Mouse (Mus musculus): ENCODE results near the gene Mrps34.
A peak's percentile ranks its signal among the peaks of the same experiment; 100 is the strongest.
"Not testable (repeated sequence)": the region's sequence is repeated elsewhere in the genome, so short reads cannot be mapped to it uniquely, and the experiment has no call there.

Mrps34 gene

GRCm38 (mm10) chr17:24899153-24899552 lies 4.2 kb downstream of the Mrps34 start:
- no peak for DNase-seq (ENCODE audit: low read depth, low spot score)

GRCm38 (mm10) chr17:24900014-24900413 lies 5.1 kb downstream of the Mrps34 start:
- no peak for DNase-seq (ENCODE audit: low read depth, low spot score)

DNA sequence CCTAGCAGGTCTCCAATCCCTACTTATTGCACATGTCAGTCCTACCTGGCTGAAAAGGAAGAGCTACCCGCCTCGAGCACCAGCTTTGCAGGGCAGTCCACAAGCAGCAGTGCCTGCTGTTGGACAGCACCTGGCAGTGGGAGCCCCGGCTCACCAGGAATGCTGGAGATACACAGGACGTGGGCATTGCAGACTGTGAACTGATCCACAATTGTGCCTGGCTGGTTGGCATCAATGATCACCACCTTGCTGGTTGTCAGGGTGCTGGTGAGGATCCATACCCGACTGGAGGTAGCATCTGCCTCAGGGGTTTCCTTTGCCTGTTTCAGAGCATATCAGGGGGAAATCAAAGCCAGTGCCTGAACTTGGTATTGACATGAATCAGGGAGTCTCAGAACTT lies 7.2 kb downstream of the Mrps34 start:
- DNase-seq (ENCODE audit: low read depth, low spot score): no peak

DNA sequence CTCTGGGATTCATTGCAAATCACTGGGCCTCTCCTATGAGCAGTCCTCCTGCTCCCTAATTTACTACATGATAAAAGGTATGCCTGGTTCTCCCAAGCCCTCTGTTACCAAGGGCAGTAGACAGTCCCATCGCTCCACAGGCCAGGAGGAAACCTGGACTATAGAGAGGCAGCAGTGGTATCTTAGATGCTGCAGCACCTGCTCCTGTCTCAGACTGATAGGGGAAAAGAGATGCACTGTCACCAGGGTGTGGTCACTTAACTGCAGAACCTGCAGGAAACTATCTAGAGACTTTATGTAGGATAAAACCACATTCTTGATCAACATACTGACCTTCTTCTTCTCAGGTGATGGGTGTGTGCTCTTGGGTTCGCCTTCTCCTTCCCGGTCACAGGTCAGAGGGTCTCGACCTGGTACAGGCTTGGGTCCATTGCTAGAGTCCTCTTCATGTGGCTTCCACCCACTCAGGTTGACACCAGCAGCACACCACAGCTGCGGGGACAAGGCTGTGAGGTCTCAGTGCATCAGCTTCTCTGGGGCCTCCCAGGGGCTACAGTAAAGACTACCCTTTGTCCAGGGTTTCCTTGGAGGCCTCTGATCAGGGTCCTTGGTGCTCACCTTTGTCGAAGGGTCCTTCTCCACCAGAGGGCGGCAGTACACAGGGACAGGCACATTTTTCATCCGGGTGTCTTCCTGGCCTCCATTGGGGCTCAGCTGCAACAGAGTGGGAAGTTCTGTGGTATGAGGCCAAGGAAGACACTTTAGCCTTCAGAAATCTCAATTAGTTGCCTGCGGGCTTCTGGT lies 8.0 kb downstream of the Mrps34 start:
- peak; percentile 73 for DNase-seq (ENCODE audit: low read depth, low spot score)

GRCm38 (mm10) chr17:24903767-24904166 lies 8.9 kb downstream of the Mrps34 start:
- DNase-seq (ENCODE audit: low read depth, low spot score): peak; percentile 37

- no peak for DNase-seq (ENCODE audit: low read depth, low spot score)
Measured at GRCm38 (mm10) chr17:24907591-24907990, 12.7 kb downstream of the Mrps34 start.

DNA sequence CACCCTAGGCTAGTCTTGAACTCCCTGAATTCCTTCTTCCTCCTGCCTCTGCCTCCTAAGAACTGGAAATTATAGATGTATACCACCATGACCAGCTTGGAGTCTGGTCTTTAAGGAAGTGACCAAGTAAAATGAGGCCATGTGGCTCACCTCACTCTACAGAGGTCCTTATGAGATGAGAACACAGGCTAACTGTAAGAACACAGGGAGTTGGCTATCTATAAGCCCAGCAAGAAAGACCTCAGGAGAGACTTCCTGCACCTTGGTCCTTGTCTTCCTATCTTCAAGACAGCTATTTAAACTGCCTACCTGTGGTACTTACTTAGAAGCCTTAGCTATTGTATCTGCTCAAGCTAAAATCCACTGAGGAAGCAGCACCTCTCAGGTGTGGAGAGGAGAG lies 19.1 kb downstream of the Mrps34 start:
- no peak for DNase-seq (ENCODE audit: low read depth, low spot score)

DNA sequence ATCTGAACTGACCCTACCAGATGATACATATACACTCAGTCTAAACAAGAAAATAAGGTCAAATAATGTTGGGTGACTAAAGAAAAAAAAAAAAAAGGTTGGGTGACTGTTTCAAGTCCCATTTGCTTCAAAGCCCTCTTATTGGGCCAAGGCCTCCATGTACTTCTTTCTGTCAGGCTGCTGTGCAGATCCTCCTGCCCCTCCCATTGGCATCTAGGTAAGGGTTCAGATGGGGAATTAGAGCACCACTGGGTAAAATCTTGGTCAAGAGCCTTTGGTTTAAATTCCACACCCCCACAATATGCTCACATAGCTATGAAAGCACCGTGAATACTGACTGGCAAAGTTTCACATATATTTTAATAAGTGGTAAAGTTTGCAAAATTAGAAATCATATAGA lies 28.3 kb downstream of the Mrps34 start:
- no peak for DNase-seq (ENCODE audit: low read depth, low spot score)

DNA sequence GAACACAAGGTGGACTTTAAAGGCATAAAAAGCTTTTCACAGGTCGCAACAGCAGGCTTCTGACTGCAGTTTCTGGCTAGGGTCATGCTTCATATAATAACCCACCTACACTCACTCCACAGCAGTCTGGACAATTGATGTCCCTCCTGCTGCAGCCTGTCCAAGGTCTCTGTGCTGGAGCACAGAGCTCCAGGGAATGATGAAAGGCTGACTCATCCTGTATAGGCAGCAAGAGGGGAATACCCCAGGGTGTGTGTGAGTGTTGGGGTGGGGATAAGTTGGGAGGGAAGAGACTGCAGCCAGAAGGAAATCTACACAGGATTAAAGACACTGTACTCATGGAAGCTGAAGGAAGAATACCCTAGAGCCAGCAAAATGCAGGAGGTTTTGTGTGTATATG lies 34.6 kb downstream of the Mrps34 start:
- peak; percentile 7 for DNase-seq (ENCODE audit: low read depth, low spot score)

DNA sequence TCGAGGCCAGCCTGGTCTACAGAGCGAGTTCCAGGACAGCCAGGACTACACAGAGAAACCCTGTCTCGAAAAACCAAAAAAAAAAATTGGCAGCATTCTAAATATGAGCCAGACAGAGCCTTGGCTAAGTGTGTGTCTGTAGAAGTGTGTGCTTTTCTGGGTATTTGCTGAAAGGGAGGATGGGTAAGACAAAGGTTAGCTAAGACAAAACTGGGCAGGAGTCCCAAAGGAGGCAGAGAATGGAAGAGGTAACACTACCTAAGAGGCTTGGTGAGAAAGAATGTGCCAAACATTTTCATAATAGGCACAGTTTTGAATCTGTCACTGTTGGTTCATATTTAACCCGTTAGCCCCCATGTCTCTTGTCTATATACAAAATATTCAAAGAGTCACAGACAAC lies 37.5 kb downstream of the Mrps34 start:
- DNase-seq (ENCODE audit: low read depth, low spot score): no peak

- DNase-seq (ENCODE audit: low read depth, low spot score): no peak
Measured at GRCm38 (mm10) chr17:24933163-24933562, 38.2 kb downstream of the Mrps34 start.

GRCm38 (mm10) chr17:24934926-24935325 lies 40.0 kb downstream of the Mrps34 start:
- no peak for DNase-seq (ENCODE audit: low read depth, low spot score)

DNA sequence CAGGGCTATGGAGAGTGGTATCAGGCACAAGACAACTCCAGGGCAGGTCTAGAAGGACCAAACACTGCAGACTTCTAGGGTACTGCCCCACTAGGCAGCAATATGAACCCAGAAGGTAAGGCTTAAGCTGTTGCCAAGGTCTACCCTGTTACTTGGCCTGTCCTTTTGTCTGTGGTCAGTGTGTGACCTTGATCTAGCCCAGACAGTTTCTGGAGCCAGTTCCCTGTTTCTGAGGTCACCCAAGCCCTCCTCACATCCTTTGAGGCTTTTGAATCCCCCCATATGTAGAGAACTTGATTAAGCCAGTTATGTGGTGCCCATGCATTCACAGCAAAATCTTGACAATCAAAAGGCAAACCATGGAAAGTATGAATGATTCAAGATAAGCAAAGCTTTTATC lies 40.8 kb downstream of the Mrps34 start:
- no peak for DNase-seq (ENCODE audit: low read depth, low spot score)

DNA sequence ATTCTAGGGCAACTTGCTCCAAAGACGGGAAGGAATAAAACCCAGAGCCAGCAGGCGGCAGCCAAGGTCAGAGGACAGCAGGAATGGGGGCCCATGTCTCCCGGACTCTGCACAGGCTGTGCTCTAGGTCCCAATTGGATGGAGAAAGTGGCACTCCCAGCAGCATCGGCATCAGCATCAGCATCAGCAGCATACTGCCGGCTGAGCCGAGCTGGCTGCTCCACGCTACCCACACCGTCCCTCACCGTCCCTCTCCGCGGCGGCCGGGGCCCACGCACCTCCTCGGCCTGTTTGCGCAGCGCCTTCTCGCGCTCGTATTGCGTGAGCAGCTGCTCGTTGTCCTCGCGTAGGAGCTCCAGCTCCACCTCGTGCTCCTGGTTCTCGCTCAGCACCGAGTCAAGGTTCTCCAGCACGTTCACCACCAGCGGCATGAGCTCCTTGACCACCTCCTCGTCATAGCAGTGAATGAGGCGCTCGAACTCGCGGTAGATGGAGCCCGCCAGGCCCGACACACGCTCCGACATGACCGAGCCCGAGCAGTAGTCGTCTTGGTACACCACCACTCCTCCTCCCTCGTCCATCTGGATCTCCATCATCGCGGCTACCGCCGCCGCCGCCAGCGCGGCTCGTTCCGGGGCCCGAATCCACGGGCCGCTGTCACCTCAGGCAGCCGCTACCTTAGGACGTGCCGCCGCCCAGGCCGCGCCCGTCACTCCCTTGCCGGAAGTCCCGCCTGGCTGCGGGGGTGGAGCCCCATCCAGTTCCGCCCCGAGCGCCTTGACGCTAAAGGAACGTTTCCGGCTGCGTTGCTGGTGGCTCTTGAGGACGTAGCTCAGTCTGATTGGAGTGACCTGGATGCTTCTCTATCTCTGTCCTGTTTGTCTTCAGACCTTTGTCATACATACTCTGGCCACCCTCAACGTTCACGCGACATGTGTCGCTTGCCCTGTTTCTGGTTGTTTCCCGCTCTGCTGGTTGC lies 41.6 kb downstream of the Mrps34 start, which contains the start of gene Mapk8ip3:
Mapk8ip3 (minus strand) TSS at position 719 of the 979 bp plus-strand sequence.
- peak; percentile 93 for DNase-seq (ENCODE audit: low read depth, low spot score)

DNA sequence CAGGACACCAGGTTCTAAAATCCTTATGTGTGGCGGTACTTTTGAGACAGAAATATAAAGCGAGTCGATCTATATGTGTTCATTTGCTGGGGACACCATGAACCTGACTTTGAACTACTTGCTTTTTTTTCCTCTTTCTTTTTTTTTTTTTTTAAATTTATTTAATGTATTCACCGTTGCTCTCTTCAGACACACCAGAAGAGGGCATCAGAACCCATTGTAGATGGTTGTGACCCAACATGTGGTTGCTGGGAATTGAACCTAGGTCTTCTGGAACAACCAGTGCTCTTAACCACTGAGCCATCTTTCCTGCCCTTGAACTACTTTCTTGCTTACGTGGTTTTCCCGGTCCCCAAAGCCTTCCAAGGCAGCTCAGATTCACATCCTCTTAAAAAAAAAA lies 42.4 kb downstream of the Mrps34 start:
- DNase-seq (ENCODE audit: low read depth, low spot score): no peak

- DNase-seq (ENCODE audit: low read depth, low spot score): peak; percentile 41
Measured at GRCm38 (mm10) chr17:24942453-24942852, 47.5 kb downstream of the Mrps34 start.

GRCm38 (mm10) chr17:24943036-24943435 lies 48.1 kb downstream of the Mrps34 start:
- DNase-seq (ENCODE audit: low read depth, low spot score): no peak

DNA sequence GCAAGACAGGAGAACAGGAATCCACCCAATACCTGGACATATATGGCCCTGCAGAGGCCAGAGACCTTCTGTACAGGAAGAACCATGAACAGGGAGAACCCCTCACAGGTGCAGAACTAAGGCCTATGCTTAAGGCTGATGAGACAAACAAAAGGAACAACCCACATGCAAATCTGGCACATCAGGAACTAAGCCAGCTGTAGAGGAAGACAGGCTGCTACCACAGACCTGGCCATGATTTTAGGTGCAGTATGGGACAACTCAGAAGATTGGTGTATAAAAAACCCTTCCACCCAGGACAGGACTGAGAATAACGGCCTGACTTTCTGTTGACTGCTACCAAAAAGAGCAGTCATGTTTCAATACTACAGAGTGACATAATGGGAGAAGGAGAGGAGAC lies 48.7 kb downstream of the Mrps34 start:
- not testable (repeated sequence) for DNase-seq (ENCODE audit: low read depth, low spot score)
